Mouse (Mus musculus) intestine, embryonic 15.5 days (tissue): ENCODE measurements at regions not wholly inside any gene's neighbourhood (a gene's known extent, or its start where the extent isn't known, plus 50 kb on each side); places are given as distances from the start of the nearest gene placed in this dataset.
A peak's percentile ranks its signal among the peaks of the same experiment; 100 is the strongest.

ENCODE experiments used
- ATAC-seq: fragments of 200-750 bp; cut with Nextera tagmentation; 2 replicates; pipeline ENCODE4 v1.8.0; 2017; ENCODE audit warnings: moderate TSS enrichment, moderate library complexity
- H3K27ac ChIP-seq: fragments of 300-500 bp; sonication (generic); 2 replicates; pipeline ENCODE4 v1.5.1; 2015; ENCODE audit warnings: mild to moderate bottlenecking, inconsistent platforms
- H3K27me3 ChIP-seq: fragments of 300-500 bp; sonication (generic); replicated peaks from 2 replicates; pipeline ENCODE4 v1.6.1; 2015; ENCODE audit warnings: inconsistent platforms
- H3K36me3 ChIP-seq: fragments of 300-500 bp; sonication (generic); 2 replicates; pipeline ENCODE4 v1.6.1; 2015; ENCODE audit warnings: inconsistent platforms
- H3K4me1 ChIP-seq: fragments of 300-500 bp; sonication (generic); replicated peaks from 2 replicates; pipeline ENCODE4 v1.6.1; 2015; ENCODE audit warnings: inconsistent platforms
- H3K4me2 ChIP-seq: fragments of 300-500 bp; sonication (generic); replicated peaks from 2 replicates; pipeline ENCODE4 v1.6.1; 2015; ENCODE audit warnings: mild to moderate bottlenecking, inconsistent platforms
- H3K4me3 ChIP-seq: fragments of 300-500 bp; sonication (generic); replicated peaks from 2 replicates; pipeline ENCODE4 v1.5.1; 2015; ENCODE audit warnings: inconsistent platforms
- H3K9ac ChIP-seq: fragments of 300-500 bp; sonication (generic); 2 replicates; pipeline ENCODE4 v1.6.1; 2015; ENCODE audit warnings: inconsistent platforms
- H3K9me3 ChIP-seq: fragments of 300-500 bp; sonication (generic); 2 replicates; pipeline ENCODE4 v1.6.1; 2016; ENCODE audit warnings: inconsistent platforms
- WGBS: fragments of 180-500 bp; shearing (Covaris S2); methylation state at CpG from one replicate; pipeline ENCODE4 v1.1.7; 2015; 5-methylcytosine and 5-hydroxymethylcytosine counted together

DNA sequence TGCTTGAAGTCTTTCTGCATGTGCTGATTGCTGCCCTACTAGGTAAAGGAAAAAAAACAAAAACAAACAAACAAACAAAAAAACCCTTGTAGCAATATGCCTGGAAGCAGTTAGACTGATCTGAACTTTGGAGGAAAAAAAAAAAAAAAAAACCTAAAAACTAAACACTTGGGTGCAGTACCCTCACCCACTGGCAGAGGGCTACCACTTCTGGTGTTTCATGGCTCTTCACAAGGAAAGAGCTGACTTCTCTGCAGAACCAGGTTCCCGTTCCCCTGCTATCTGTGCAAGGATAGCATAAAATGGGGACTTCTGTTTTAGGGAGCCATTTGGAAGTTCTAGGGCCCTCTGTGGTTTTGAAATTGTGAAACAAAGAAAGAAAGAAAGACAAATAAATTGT, 52.2 kb upstream of the Otud4 start:
- no peaks in the 10 kb centered on the region for H3K36me3 ChIP-seq
- no peak overlapping the region for H3K27ac ChIP-seq
- ATAC-seq, result no peak
- H3K4me2 ChIP-seq, result no peak overlapping the region
- no peak overlapping the region for H3K9ac ChIP-seq
- H3K9me3 ChIP-seq, result no peaks in the 10 kb centered on the region
- H3K27me3 ChIP-seq, result no peaks in the 10 kb centered on the region
- H3K4me1 ChIP-seq, result no peaks in the 10 kb centered on the region
- no peak overlapping the region for H3K4me3 ChIP-seq
- 14% methylated on average over 1 of the region's 1 CpGs for whole genome bisulfite sequencing

DNA sequence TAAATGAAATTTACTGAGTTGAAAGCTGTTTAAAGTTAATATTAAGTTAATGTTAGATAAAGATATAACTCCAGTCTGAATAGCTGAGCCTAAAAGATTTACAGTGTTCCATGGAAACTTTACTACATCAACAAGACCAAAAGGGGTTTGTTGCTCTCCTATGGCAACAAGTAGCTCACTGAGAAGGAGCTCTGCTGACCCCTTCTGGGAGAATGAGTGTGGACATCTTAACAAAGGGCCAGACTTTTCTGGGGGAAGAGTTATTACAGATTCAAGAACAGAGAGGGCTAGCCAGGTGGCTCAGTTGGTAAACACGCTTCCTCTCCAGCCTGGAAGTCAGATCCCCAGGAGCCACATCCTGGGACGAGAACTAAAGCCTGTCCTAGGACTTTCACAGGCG, 54.5 kb upstream of the Otud4 start:
- WGBS, result 27% methylated on average over 3 of the region's 3 CpGs
- no peaks in the 10 kb centered on the region for H3K36me3 ChIP-seq
- no peak overlapping the region for H3K4me2 ChIP-seq
- H3K4me3 ChIP-seq, result no peak overlapping the region
- ATAC-seq, result peak; percentile 71; the same call in 1 of the 2 replicates
- no peak overlapping the region for H3K27ac ChIP-seq
- no peaks in the 10 kb centered on the region for H3K27me3 ChIP-seq
- no peaks in the 10 kb centered on the region for H3K9me3 ChIP-seq
- no peak overlapping the region for H3K9ac ChIP-seq
- H3K4me1 ChIP-seq, result no peaks in the 10 kb centered on the region

DNA sequence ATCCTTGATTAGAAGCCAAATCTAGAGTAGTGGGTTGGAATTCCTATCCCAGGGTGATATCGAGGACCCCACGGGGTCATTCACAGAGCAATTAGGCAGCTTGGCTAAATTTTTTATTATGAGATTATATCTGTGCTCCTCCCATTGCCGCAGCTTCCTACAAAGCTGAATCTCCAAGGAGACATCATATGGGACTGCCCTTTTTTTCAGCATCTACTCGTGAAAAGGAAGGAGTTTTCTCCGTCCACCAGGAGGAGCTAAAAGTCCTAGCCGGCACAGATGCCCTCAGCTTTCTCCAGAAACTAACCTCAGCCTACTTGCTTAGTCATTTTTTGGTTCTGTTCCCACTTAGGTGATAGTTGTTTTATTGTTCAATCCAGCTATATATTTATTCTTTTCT, 56.1 kb upstream of the Otud4 start:
- WGBS, result 29% methylated on average over 6 of the region's 6 CpGs
- no peaks in the 10 kb centered on the region for H3K36me3 ChIP-seq

DNA sequence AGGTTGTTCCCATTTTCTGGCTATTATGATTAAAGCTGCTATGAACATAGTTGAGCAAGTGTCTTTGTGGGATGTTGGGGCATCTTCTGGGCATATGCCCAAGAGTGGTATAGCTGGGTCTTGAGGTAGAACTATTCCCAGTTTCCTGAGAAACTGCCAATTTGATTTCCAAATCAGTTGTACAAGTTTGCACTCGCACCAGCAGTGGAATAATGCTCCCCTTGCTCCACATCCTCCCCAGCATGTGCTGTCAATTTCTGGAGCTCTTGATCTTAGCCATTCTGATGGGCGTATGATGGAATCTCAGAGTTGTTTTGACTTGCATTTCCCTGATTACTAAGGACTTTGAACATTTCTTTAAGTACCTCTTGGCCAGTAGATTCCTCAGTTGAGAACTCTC, 57.2 kb upstream of the Otud4 start:
- Histone ChIP-seq H3K27me3 (no peaks in the 10 kb centered on the region), H3K27ac (no peak overlapping the region), H3K4me3 (no peak overlapping the region), H3K9me3 (no peaks in the 10 kb centered on the region), H3K4me1 (no peaks in the 10 kb centered on the region), H3K9ac (no peak overlapping the region), H3K36me3 (no peaks in the 10 kb centered on the region), H3K4me2 (no peak overlapping the region)
- WGBS, result 82% methylated on average over 2 of the region's 2 CpGs
- ATAC-seq, result no peak

More for the DNA sequence above, 56.1 kb upstream of the Otud4 start:
- Histone ChIP-seq H3K9ac (no peak overlapping the region), H3K4me3 (no peak overlapping the region), H3K27me3 (no peaks in the 10 kb centered on the region), H3K4me1 (no peaks in the 10 kb centered on the region), H3K4me2 (no peak overlapping the region), H3K27ac (no peak overlapping the region), H3K9me3 (no peaks in the 10 kb centered on the region)
- no peak for ATAC-seq

DNA sequence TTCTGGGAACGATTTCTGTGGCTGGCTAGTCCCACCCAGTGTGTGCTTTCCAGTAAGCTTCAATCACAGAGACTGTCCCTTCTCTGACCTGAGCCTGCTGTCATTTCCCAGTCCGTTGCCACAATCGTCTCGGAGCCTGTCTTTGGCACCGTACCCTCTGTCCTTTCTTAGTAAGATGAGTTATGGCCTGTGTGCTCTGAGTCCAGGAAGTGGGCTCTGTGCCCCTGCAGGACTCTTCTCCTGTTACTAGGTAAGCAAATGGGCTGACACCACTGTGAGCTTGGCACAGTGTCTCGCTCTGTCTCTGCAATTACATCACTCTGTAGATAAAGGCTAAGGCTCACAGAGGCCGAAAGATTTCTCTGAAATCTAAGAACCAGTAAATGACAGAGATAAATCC, 63.3 kb upstream of the Otud4 start:
- Histone ChIP-seq H3K9me3 (no peaks in the 10 kb centered on the region), H3K27me3 (no peaks in the 10 kb centered on the region), H3K9ac (no peak overlapping the region), H3K27ac (no peak overlapping the region; the same call in 1 of the 2 replicates), H3K4me3 (no peak overlapping the region), H3K4me1 (peaks cover 3% of the 10 kb centered on the region; the same call in 1 of the 2 replicates), H3K4me2 (no peak overlapping the region), H3K36me3 (no peaks in the 10 kb centered on the region)
- peak; percentile 29; the same call in 1 of the 2 replicates for ATAC-seq
- WGBS, result 48% methylated on average over 7 of the region's 7 CpGs

DNA sequence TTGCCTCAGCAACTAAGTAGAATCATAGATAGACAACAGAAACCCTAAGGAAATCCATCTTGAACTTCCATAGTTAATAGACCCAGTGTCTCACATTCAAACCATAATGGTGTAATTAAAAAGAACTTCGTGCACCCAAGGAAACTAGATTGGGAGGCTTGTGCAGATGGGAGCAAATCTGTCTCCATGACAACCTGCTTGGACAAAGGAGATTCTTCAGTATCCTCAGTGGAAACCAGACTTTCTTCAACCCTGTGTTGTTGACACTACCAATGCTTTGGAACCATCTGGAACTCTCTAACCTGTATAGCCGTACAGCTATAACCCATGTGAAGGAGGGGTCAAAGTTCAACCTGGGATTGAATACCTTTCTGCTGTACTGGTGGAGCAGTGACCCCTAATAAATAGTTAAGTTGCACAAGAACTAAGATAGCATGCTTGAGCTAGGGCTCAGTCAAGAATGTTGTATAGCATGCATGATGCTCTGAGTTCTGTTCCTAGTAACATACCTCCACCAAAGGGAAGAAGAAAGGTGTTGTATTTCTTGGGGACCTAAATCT, 64.2 kb upstream of the Otud4 start:
- Histone ChIP-seq H3K36me3 (no peaks in the 10 kb centered on the region), H3K27me3 (no peaks in the 10 kb centered on the region), H3K4me1 (peaks cover 3% of the 10 kb centered on the region; the same call in 1 of the 2 replicates), H3K4me3 (no peak overlapping the region), H3K9me3 (no peaks in the 10 kb centered on the region), H3K4me2 (no peak overlapping the region), H3K27ac (no peak overlapping the region), H3K9ac (no peak overlapping the region)
- WGBS, result 58% methylated on average over 2 of the region's 2 CpGs
- peak; percentile 79 for ATAC-seq

DNA sequence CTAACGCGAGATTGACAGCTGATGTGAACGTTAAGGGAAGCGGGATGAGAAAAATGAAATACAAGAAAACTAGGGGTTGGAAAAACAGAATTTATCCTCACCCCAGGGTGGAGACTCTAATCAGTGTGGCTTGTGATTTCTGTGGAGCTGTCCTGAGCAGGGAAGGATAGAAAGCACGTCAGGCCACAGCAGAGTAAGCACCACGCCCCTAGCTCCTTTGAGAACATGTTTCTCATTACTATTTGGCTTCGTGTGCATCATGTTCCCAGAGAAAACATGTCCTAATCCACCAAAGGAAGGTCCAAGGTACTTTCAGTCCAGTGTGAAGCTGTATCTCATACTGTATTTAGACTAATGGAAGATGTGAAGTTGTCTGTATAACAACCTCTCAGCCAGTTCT, 65.9 kb upstream of the Otud4 start:
- WGBS, result 87% methylated on average over 7 of the region's 7 CpGs
- no peaks in the 10 kb centered on the region for H3K27me3 ChIP-seq
- H3K4me1 ChIP-seq, result peaks cover 3% of the 10 kb centered on the region; the same call in 1 of the 2 replicates
- no peak overlapping the region for H3K9ac ChIP-seq
- H3K27ac ChIP-seq, result no peak overlapping the region
- H3K4me3 ChIP-seq, result no peak overlapping the region
- ATAC-seq, result no peak
- no peaks in the 10 kb centered on the region for H3K9me3 ChIP-seq
- no peaks in the 10 kb centered on the region for H3K36me3 ChIP-seq
- H3K4me2 ChIP-seq, result no peak overlapping the region

DNA sequence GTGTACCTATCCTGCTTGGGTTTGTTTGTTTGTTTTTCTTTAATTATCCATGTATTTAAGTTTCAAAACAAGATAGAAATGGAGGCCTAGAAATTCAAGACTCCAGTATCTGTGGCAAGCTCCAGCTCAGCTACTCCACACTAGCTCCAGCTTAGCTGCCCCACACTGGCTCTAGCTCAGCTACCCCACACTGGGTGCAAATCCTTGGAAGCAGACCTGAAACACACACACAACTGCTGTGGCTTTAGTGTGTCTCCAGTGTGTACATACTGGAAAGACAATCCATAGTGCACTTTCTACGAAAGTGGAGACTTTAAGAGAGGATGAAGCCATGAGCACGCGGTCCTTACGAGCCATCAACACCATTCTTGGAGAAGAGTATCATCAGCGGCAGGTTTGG, 66.9 kb upstream of the Otud4 start:
- Histone ChIP-seq H3K9me3 (no peaks in the 10 kb centered on the region), H3K4me2 (no peak overlapping the region), H3K27me3 (no peaks in the 10 kb centered on the region), H3K27ac (no peak overlapping the region), H3K4me1 (peaks cover 3% of the 10 kb centered on the region; the same call in 1 of the 2 replicates), H3K9ac (no peak overlapping the region), H3K36me3 (no peaks in the 10 kb centered on the region), H3K4me3 (no peak overlapping the region)
- no peak for ATAC-seq
- WGBS, result 92% methylated on average over 5 of the region's 5 CpGs

DNA sequence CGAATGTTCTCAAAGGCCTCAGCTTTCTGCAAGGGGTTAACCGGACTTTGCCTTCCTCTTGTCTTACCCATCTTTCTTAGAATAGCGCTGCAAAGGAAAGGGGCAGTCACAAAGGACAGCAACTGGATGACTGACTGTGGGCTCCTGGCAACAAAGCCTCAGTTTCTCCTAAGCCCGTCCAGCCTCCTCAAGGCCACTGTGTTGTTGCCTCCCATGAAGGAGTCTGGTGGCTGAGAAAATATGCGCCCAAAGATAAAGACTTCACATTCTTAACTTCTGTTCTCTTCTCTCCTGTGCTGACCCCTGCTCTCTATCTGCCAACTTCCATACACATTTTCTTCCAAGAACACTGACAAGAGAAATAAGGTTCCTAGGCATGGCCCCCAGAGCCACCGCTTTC, 76.3 kb upstream of the Otud4 start:
- Histone ChIP-seq H3K4me2 (no peak overlapping the region), H3K36me3 (no peaks in the 10 kb centered on the region), H3K27ac (no peak overlapping the region), H3K4me3 (no peak overlapping the region), H3K4me1 (peaks cover 6% of the 10 kb centered on the region; the same call in 1 of the 2 replicates), H3K27me3 (no peaks in the 10 kb centered on the region), H3K9me3 (no peaks in the 10 kb centered on the region), H3K9ac (no peak overlapping the region)
- WGBS, result 81% methylated on average over 6 of the region's 6 CpGs
- ATAC-seq, result no peak

DNA sequence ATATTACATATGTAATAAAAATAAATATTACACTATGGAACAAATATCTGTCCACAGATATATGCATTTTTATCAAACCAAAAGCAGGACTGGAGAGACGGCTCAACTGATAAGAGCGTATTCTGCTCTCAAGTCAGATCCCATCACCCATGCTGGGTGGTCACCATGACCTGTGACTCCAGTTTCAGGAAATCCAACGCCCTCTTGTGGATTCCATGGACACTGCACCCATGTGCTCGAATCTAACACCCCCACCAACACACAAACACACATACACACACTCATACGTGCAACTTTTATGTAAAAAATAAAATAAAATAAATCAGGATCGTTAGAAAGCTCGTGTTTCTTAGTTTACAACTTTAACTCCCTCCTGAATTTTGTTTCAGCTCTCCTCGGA, 76.7 kb upstream of the Otud4 start:
- no peak overlapping the region for H3K4me2 ChIP-seq
- 71% methylated on average over 8 of the region's 8 CpGs for WGBS
- ATAC-seq, result no peak

DNA sequence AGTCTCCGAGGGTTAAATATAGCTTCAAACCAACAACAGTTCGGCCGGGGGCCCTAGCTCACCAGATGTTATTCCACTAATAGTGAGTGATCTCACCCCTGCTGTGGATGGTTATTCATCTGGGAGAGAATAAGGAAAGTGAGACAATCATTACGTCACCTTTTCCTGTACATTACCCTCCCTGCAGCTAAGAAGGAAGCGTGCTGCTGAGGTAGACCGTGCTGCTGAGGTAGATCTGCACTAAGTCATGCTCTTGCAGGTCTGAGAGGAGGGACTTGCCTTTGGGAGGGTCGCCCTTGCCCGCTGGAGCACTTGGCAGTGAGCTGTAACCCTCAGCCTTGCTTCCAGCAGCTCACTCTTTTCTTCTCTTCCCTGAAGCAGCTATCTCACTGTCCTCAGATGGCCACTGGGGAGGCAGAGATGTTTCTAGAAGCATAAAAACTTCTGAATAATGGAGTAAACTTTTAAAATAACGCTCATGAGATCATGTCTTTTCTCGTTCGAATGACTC, 77.3 kb upstream of the Otud4 start:
- no peak overlapping the region for H3K4me3 ChIP-seq
- ATAC-seq, result peak; percentile 83
- peaks cover 6% of the 10 kb centered on the region; the same call in 1 of the 2 replicates for H3K4me1 ChIP-seq
- H3K36me3 ChIP-seq, result no peaks in the 10 kb centered on the region
- H3K9me3 ChIP-seq, result no peaks in the 10 kb centered on the region
- H3K27ac ChIP-seq, result peak overlapping the region; percentile 71; the same call in 1 of the 2 replicates
- WGBS, result 36% methylated on average over 11 of the region's 11 CpGs
- H3K4me2 ChIP-seq, result peak overlapping the region; percentile 10; the same call in 1 of the 2 replicates
- no peak overlapping the region for H3K9ac ChIP-seq
- no peaks in the 10 kb centered on the region for H3K27me3 ChIP-seq

More for the DNA sequence above, 76.7 kb upstream of the Otud4 start:
- peaks cover 6% of the 10 kb centered on the region; the same call in 1 of the 2 replicates for H3K4me1 ChIP-seq
- no peaks in the 10 kb centered on the region for H3K27me3 ChIP-seq
- H3K27ac ChIP-seq, result no peak overlapping the region
- H3K9me3 ChIP-seq, result no peaks in the 10 kb centered on the region
- no peak overlapping the region for H3K4me3 ChIP-seq
- no peak overlapping the region for H3K9ac ChIP-seq
- no peaks in the 10 kb centered on the region for H3K36me3 ChIP-seq

DNA sequence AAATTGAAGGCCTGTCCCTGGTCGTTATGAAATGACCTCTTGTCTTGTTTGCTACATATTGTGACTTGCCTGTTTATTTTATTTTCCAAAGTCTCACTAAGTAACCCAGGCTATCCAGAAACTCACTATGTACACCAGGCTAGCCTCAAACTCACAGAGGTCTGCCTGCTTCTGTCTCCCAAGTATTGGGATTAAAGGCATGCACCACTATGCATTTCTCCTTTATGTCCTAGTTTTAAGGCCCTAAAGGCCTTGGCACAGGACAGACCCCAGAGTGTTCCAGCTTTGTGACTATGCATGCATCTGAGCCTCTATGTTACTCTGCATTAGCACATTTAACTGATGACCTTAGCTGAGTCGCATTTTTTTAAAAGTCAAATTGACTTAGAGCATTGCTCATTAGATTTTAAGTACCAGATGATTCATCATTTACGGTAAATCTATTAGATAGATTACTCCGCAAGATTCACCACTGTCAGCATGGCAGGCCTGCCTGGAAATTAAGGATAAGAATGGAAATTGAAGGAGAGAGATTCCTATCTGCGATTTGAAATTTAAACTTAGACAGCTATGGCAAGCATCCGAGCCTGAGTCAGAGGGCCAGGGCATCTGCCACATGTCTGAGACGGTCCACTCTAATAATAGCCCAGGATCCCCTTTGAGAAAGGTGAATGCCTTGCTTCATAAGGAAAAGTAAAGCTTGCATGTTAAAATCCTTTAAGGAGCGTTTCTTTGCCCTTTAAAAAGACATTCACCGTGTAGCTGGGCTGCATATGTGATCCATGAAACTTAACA, 78.0 kb upstream of the Otud4 start:
- 56% methylated on average over 9 of the region's 9 CpGs for WGBS
- Histone ChIP-seq H3K9me3 (no peaks in the 10 kb centered on the region), H3K4me3 (no peak overlapping the region), H3K4me1 (peaks cover 6% of the 10 kb centered on the region; the same call in 1 of the 2 replicates), H3K4me2 (0 out of 2 replicates have a peak overlapping the region, but pooled peaks have one; percentile 10), H3K27me3 (no peaks in the 10 kb centered on the region), H3K36me3 (no peaks in the 10 kb centered on the region), H3K27ac (peak overlapping the region; percentile 57; the same call in 1 of the 2 replicates), H3K9ac (no peak overlapping the region)
- ATAC-seq, result no peak
